Mouse (Mus musculus): ENCODE data around the gene Eva1a. TPM values are rescaled to one million over a fixed set of nuclear protein-coding genes. Genes with fewer than 3 reads are reported as not detected.

The Eva1a gene
- polyA plus RNA-seq, 1 experiment from 2014 or later = 4.2 TPM

GRCm38 (mm10) chr6:82076364-82076763, 35.5 kb downstream of the Eva1a start:
- Histone ChIP-seq H3K4me3 (ENCODE audit: low read depth, low read length) (no peak overlapping the region), H3K27ac (ENCODE audit: low read depth, low read length) (no peak overlapping the region), H3K4me2 (no peak overlapping the region), H3K9ac (ENCODE audit: low read depth, low read length) (no peak overlapping the region), H3K9me3 (ENCODE audit: control insufficient read depth, low read length) (no peaks in the 10 kb centered on the region), H3K4me1 (replicated peaks; ENCODE audit: control insufficient read depth, insufficient read depth, low read length) (no peaks in the 10 kb centered on the region), H3K36me3 (ENCODE audit: control insufficient read depth, insufficient read depth, low read length) (no peaks in the 10 kb centered on the region; the same call in 1 of the 2 replicates), H3K27me3 (replicated peaks; ENCODE audit: control insufficient read depth, insufficient read depth, low read length) (no peaks in the 10 kb centered on the region)
- ATAC-seq (replicated peaks; ENCODE audit: low FRiP score) (no peak), DNase-seq (ENCODE audit: low spot score) (no peak)
- WGBS = 85% methylated on average over 4 of the region's 4 CpGs

- Histone ChIP-seq H3K4me1 (replicated peaks; ENCODE audit: control insufficient read depth, insufficient read depth, low read length) (no peaks in the 10 kb centered on the region), H3K36me3 (ENCODE audit: control insufficient read depth, insufficient read depth, low read length) (no peaks in the 10 kb centered on the region; the same call in 1 of the 2 replicates), H3K27ac (ENCODE audit: low read depth, low read length) (no peak overlapping the region), H3K4me3 (ENCODE audit: low read depth, low read length) (no peak overlapping the region), H3K27me3 (replicated peaks; ENCODE audit: control insufficient read depth, insufficient read depth, low read length) (no peaks in the 10 kb centered on the region), H3K4me2 (no peak overlapping the region), H3K9ac (ENCODE audit: low read depth, low read length) (no peak overlapping the region), H3K9me3 (ENCODE audit: control insufficient read depth, low read length) (no peaks in the 10 kb centered on the region)
- DNase-seq (ENCODE audit: low spot score) (no peak), ATAC-seq (replicated peaks; ENCODE audit: low FRiP score) (no peak)
- WGBS = 93% methylated on average over 4 of the region's 4 CpGs
Measured at GRCm38 (mm10) chr6:82078875-82079274, 38.0 kb downstream of the Eva1a start.

GRCm38 (mm10) chr6:82083655-82084054, 42.8 kb downstream of the Eva1a start:
- ATAC-seq (replicated peaks; ENCODE audit: low FRiP score) (no peak), DNase-seq (ENCODE audit: low spot score) (no peak)
- 73% methylated on average over 6 of the region's 6 CpGs for WGBS
- Histone ChIP-seq H3K4me2 (no peak overlapping the region), H3K4me3 (ENCODE audit: low read depth, low read length) (no peak overlapping the region), H3K27me3 (replicated peaks; ENCODE audit: control insufficient read depth, insufficient read depth, low read length) (no peaks in the 10 kb centered on the region), H3K4me1 (replicated peaks; ENCODE audit: control insufficient read depth, insufficient read depth, low read length) (no peaks in the 10 kb centered on the region), H3K9ac (ENCODE audit: low read depth, low read length) (no peak overlapping the region), H3K27ac (ENCODE audit: low read depth, low read length) (no peak overlapping the region), H3K9me3 (ENCODE audit: control insufficient read depth, low read length) (peaks cover 3% of the 10 kb centered on the region; the same call in 1 of the 2 replicates), H3K36me3 (ENCODE audit: control insufficient read depth, insufficient read depth, low read length) (no peaks in the 10 kb centered on the region; the same call in 1 of the 2 replicates)

- Histone ChIP-seq H3K9ac (ENCODE audit: low read depth, low read length) (no peak overlapping the region), H3K27me3 (replicated peaks; ENCODE audit: control insufficient read depth, insufficient read depth, low read length) (no peaks in the 10 kb centered on the region), H3K4me1 (replicated peaks; ENCODE audit: control insufficient read depth, insufficient read depth, low read length) (no peaks in the 10 kb centered on the region), H3K27ac (ENCODE audit: low read depth, low read length) (no peak overlapping the region), H3K36me3 (ENCODE audit: control insufficient read depth, insufficient read depth, low read length) (no peaks in the 10 kb centered on the region; the same call in 1 of the 2 replicates), H3K4me2 (no peak overlapping the region), H3K9me3 (ENCODE audit: control insufficient read depth, low read length) (peaks cover 3% of the 10 kb centered on the region; the same call in 1 of the 2 replicates), H3K4me3 (ENCODE audit: low read depth, low read length) (no peak overlapping the region)
- ATAC-seq (replicated peaks; ENCODE audit: low FRiP score) = peak; percentile 41; the same call in 1 of the 2 replicates
- DNase-seq (ENCODE audit: low spot score) = no peak
- 52% methylated on average over 3 of the region's 3 CpGs for whole genome bisulfite sequencing
Measured at GRCm38 (mm10) chr6:82084235-82084634, 43.4 kb downstream of the Eva1a start.

GRCm38 (mm10) chr6:82085313-82085908, 44.6 kb downstream of the Eva1a start:
- no peak overlapping the region for H3K4me3 ChIP-seq (ENCODE audit: low read depth, low read length)
- no peaks in the 10 kb centered on the region for H3K27me3 ChIP-seq (replicated peaks; ENCODE audit: control insufficient read depth, insufficient read depth, low read length)
- no peaks in the 10 kb centered on the region; the same call in 1 of the 2 replicates for H3K36me3 ChIP-seq (ENCODE audit: control insufficient read depth, insufficient read depth, low read length)
- no peak overlapping the region for H3K4me2 ChIP-seq
- DNase-seq (ENCODE audit: low spot score) (no peak), ATAC-seq (replicated peaks; ENCODE audit: low FRiP score) (no peak)
- no peak overlapping the region for H3K27ac ChIP-seq (ENCODE audit: low read depth, low read length)
- no peak overlapping the region for H3K9ac ChIP-seq (ENCODE audit: low read depth, low read length)
- peaks cover 3% of the 10 kb centered on the region; the same call in 1 of the 2 replicates for H3K9me3 ChIP-seq (ENCODE audit: control insufficient read depth, low read length)
- H3K4me1 ChIP-seq (replicated peaks; ENCODE audit: control insufficient read depth, insufficient read depth, low read length) = no peaks in the 10 kb centered on the region
- 68% methylated on average over 8 of the region's 8 CpGs for WGBS

GRCm38 (mm10) chr6:82088133-82088532, 47.3 kb downstream of the Eva1a start:
- no peak for DNase-seq (ENCODE audit: low spot score)
- no peak overlapping the region for H3K27ac ChIP-seq (ENCODE audit: low read depth, low read length)
- peaks cover 3% of the 10 kb centered on the region; the same call in 1 of the 2 replicates for H3K9me3 ChIP-seq (ENCODE audit: control insufficient read depth, low read length)
- H3K9ac ChIP-seq (ENCODE audit: low read depth, low read length) = no peak overlapping the region
- no peak overlapping the region for H3K4me3 ChIP-seq (ENCODE audit: low read depth, low read length)
- 79% methylated on average over 4 of the region's 4 CpGs for WGBS
- peak; percentile 40; the same call in 1 of the 2 replicates for ATAC-seq (replicated peaks; ENCODE audit: low FRiP score)
- peaks cover 4% of the 10 kb centered on the region for H3K27me3 ChIP-seq (replicated peaks; ENCODE audit: control insufficient read depth, insufficient read depth, low read length)
- H3K4me2 ChIP-seq = no peak overlapping the region
- H3K36me3 ChIP-seq (ENCODE audit: control insufficient read depth, insufficient read depth, low read length) = no peaks in the 10 kb centered on the region
- H3K4me1 ChIP-seq (replicated peaks; ENCODE audit: control insufficient read depth, insufficient read depth, low read length) = no peaks in the 10 kb centered on the region

GRCm38 (mm10) chr6:82091773-82092172, 50.9 kb downstream of the Eva1a start:
- Histone ChIP-seq H3K4me1 (replicated peaks; ENCODE audit: control insufficient read depth, insufficient read depth, low read length) (no peaks in the 10 kb centered on the region), H3K4me2 (peak overlapping the region; percentile 59), H3K4me3 (ENCODE audit: low read depth, low read length) (no peak overlapping the region; the same call in 1 of the 2 replicates), H3K9me3 (ENCODE audit: control insufficient read depth, low read length) (no peaks in the 10 kb centered on the region), H3K27ac (ENCODE audit: low read depth, low read length) (no peak overlapping the region), H3K36me3 (ENCODE audit: control insufficient read depth, insufficient read depth, low read length) (no peaks in the 10 kb centered on the region), H3K27me3 (replicated peaks; ENCODE audit: control insufficient read depth, insufficient read depth, low read length) (peaks cover 4% of the 10 kb centered on the region), H3K9ac (ENCODE audit: low read depth, low read length) (no peak overlapping the region)
- WGBS = 6% methylated on average over 28 of the region's 28 CpGs
- DNase-seq (ENCODE audit: low spot score) (no peak), ATAC-seq (replicated peaks; ENCODE audit: low FRiP score) (no peak; the same call in 1 of the 2 replicates)

- DNase-seq (ENCODE audit: low spot score) (no peak), ATAC-seq (replicated peaks; ENCODE audit: low FRiP score) (no peak)
- Histone ChIP-seq H3K27ac (ENCODE audit: low read depth, low read length) (no peak overlapping the region), H3K27me3 (replicated peaks; ENCODE audit: control insufficient read depth, insufficient read depth, low read length) (no peaks in the 10 kb centered on the region), H3K4me1 (replicated peaks; ENCODE audit: control insufficient read depth, insufficient read depth, low read length) (no peaks in the 10 kb centered on the region), H3K4me2 (no peak overlapping the region), H3K9ac (ENCODE audit: low read depth, low read length) (no peak overlapping the region), H3K4me3 (ENCODE audit: low read depth, low read length) (no peak overlapping the region), H3K9me3 (ENCODE audit: control insufficient read depth, low read length) (no peaks in the 10 kb centered on the region), H3K36me3 (ENCODE audit: control insufficient read depth, insufficient read depth, low read length) (no peaks in the 10 kb centered on the region)
- 94% methylated on average over 1 of the region's 1 CpGs for WGBS
Measured at GRCm38 (mm10) chr6:82097705-82098104, 56.9 kb downstream of the Eva1a start.

GRCm38 (mm10) chr6:82098456-82098855, 57.6 kb downstream of the Eva1a start:
- ATAC-seq (replicated peaks; ENCODE audit: low FRiP score) (no peak), DNase-seq (ENCODE audit: low spot score) (no peak)
- no peaks in the 10 kb centered on the region for H3K4me1 ChIP-seq (replicated peaks; ENCODE audit: control insufficient read depth, insufficient read depth, low read length)
- no peaks in the 10 kb centered on the region for H3K36me3 ChIP-seq (ENCODE audit: control insufficient read depth, insufficient read depth, low read length)
- no peak overlapping the region for H3K27ac ChIP-seq (ENCODE audit: low read depth, low read length)
- H3K27me3 ChIP-seq (replicated peaks; ENCODE audit: control insufficient read depth, insufficient read depth, low read length) = no peaks in the 10 kb centered on the region
- no peak overlapping the region for H3K4me3 ChIP-seq (ENCODE audit: low read depth, low read length)
- no peak overlapping the region for H3K9ac ChIP-seq (ENCODE audit: low read depth, low read length)
- no peaks in the 10 kb centered on the region for H3K9me3 ChIP-seq (ENCODE audit: control insufficient read depth, low read length)
- 82% methylated on average over 1 of the region's 1 CpGs for WGBS
- H3K4me2 ChIP-seq = no peak overlapping the region
